Mouse (Mus musculus): Measurements from ENCODE around the gene Ssrp1. TPM values are rescaled to one million over a fixed set of nuclear protein-coding genes. Genes with fewer than 3 reads are reported as not detected.

Gene Ssrp1
- 174 TPM for polyA plus RNA-seq (2017; shearing (Covaris generic))

DNA sequence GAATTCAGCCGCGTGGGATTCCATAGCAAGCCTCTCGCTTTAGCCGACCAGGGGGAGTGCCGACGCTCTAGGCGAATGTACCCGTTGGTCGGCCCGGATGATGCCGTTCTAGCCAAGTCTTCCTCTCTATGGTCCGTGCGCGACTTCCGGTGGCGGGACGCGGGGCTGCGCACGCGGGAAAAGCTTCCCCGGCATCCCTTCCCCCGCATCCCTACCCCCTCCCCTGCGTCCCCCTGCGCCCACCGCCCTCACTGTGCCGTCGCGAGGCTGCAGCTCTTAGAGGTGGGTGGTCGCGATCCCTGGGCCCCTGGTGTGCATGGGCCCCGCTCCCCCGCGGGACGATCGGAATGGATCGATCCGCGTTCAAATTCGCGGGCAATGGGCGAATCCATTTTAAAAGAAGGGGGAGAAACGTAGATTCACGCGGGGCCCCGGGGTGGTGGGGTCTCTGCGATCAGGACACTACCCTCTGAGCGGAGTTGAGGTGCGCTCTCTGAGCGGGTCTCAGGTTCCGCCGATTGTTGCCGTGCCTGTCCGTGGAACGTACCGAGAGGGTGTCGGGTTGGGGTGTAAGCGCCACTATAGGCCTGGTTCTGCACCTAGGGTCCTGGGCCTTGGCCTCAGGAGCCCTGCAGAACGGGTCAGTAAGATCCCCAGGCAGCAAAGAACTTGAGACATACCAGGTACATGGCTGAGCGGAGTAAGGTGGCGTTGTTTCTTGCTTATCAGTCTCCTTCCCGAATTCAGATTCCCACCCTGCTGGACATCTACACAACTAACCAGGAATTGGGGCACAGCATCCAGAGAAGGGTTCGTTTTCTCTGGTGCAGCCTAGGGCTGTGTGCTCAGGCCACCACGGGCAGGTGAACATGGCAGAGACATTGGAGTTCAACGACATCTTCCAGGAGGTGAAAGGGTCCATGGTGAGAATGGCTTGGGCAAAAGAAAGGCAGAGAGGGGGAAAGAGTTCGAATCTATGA, at the start of gene Ssrp1, which contains the start of gene P2rx3:
Gene Ssrp1, plus strand, starts transcription at position 188 of the 980 bp plus-strand sequence.
Gene P2rx3, minus strand, starts transcription at position 416 of the 980 bp plus-strand sequence.

DNA sequence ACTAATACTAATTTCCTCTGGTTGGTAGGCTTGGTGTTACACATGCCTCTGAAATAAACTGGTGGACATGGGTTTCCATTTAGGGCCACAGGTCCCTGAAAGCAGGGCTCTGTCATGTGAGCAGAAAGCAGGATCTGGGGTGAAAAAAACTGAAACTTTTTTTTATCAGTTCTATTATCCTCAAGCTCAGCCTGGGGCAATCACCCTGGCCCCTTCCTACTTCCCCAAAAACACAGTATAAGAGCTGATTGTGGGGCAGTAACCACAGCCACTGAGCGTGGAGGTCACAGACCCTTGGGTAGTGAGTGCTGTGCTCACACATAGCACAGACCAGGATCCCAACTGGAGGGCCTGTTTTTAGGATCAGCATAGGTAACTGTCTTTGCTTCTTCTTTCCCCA, 49.1 kb upstream of the Ssrp1 start, which contains the start of gene Prg3:
Gene Prg3, plus strand, starts transcription at position 286 of the 400 bp plus-strand sequence.

DNA sequence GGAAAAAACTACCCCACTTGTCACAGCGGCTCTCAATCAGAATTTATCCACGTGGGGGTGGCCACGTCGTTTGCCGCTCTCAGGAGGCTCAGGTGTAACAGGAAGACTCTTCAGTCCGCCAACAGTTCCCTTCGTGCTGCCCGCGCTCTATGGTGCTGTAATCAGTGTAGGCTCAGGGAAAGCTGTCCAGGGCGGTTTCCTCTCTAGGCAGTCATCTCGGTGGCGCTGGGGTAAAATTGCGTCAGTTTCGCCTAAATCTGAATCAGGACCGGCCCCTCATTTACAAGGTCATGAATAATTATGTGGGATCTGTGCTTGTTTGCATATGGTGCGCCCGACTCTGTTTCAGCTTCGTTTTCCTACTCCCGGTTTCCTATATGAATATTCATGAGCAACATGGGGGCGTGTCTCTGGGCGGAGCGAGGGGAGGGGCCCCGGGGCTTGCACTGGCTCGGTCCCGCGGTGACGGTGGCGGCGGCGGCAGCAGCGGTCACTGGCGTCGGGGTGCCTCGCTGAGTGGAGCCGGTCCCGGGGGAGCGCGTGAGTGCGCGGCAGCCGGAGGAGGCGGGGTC, 10.6 kb downstream of the Ssrp1 start, which contains the start of gene Tnks1bp1:
Gene Tnks1bp1, plus strand, starts transcription at position 427 of the 572 bp plus-strand sequence.

Other genes starting within 250 kb of the Ssrp1 start
- gene Ube2l6, start 238.4 kb upstream of the Ssrp1 start, polyA plus RNA-seq (2017; shearing (Covaris generic)): 6.1 TPM
- gene Smtnl1, start 214.6 kb upstream of the Ssrp1 start, polyA plus RNA-seq (2017; shearing (Covaris generic)): not detected
- gene Timm10, start 210.2 kb upstream of the Ssrp1 start, polyA plus RNA-seq (2017; shearing (Covaris generic)): 14.3 TPM
- 19.3 TPM for gene Slc43a1, start 198.4 kb upstream of the Ssrp1 start, polyA plus RNA-seq (2017; shearing (Covaris generic))
- gene Rtn4rl2, start 150.5 kb upstream of the Ssrp1 start, polyA plus RNA-seq (2017; shearing (Covaris generic)): not detected
- gene Slc43a3, start 100.7 kb upstream of the Ssrp1 start, polyA plus RNA-seq (2017; shearing (Covaris generic)): 2.1 TPM
- gene Prg2, start 56.8 kb upstream of the Ssrp1 start, polyA plus RNA-seq (2017; shearing (Covaris generic)): not detected
- gene Prg3, start 49.0 kb upstream of the Ssrp1 start, polyA plus RNA-seq (2017; shearing (Covaris generic)): not detected
- gene P2rx3, start 228 bp downstream of the Ssrp1 start, polyA plus RNA-seq (2017; shearing (Covaris generic)): 0.84 TPM
- 9.9 TPM for gene Tnks1bp1, start 10.8 kb downstream of the Ssrp1 start, polyA plus RNA-seq (2017; shearing (Covaris generic))
- gene Aplnr, start 99.0 kb downstream of the Ssrp1 start, polyA plus RNA-seq (2017; shearing (Covaris generic)): 0.43 TPM
- gene Lrrc55, start 160.0 kb downstream of the Ssrp1 start, polyA plus RNA-seq (2017; shearing (Covaris generic)): not detected